Mouse (Mus musculus) hindbrain, embryonic 13.5 days (tissue): Measurements from ENCODE around the gene P2rx2. TPM values are rescaled to one million over a fixed set of nuclear protein-coding genes. Genes with fewer than 3 reads are reported as not detected.

Source experiments
- ATAC-seq: fragments of 200-750 bp; cut with Nextera tagmentation; 2 replicates; pipeline ENCODE4 v1.8.0; 2017; ENCODE audit warnings: moderate TSS enrichment; ENCODE audit not compliant: low FRiP score
- H3K27ac ChIP-seq: fragments of 300-500 bp; sonication (generic); 2 replicates; pipeline ENCODE4 v1.5.1; 2015; ENCODE audit warnings: inconsistent platforms, mild to moderate bottlenecking, moderate library complexity
- H3K27me3 ChIP-seq: fragments of 300-500 bp; sonication (generic); 2 replicates; pipeline ENCODE4 v1.6.1; 2015; ENCODE audit warnings: mild to moderate bottlenecking, inconsistent platforms
- H3K36me3 ChIP-seq: fragments of 300-500 bp; sonication (generic); 2 replicates; pipeline ENCODE4 v1.6.1; 2015; ENCODE audit warnings: mild to moderate bottlenecking, inconsistent platforms
- H3K4me1 ChIP-seq: fragments of 300-500 bp; sonication (generic); replicated peaks from 2 replicates; pipeline ENCODE4 v1.6.1; 2015; ENCODE audit warnings: inconsistent platforms
- H3K4me2 ChIP-seq: fragments of 300-500 bp; sonication (generic); 2 replicates; pipeline ENCODE4 v1.6.1; 2015; ENCODE audit warnings: inconsistent platforms, mild to moderate bottlenecking, moderate library complexity
- H3K4me3 ChIP-seq: fragments of 300-500 bp; sonication (generic); 2 replicates; pipeline ENCODE4 v1.5.1; 2015; ENCODE audit warnings: mild to moderate bottlenecking, inconsistent platforms
- H3K9ac ChIP-seq: fragments of 300-500 bp; sonication (generic); 2 replicates; pipeline ENCODE4 v1.6.1; 2015; ENCODE audit warnings: mild to moderate bottlenecking, inconsistent platforms
- H3K9me3 ChIP-seq: fragments of 300-500 bp; sonication (generic); 2 replicates; pipeline ENCODE4 v1.6.1; 2016; ENCODE audit warnings: inconsistent platforms
- WGBS: fragments of 180-500 bp; shearing (Covaris S2); methylation state at CpG from one replicate; pipeline ENCODE4 v1.1.7; 2015; 5-methylcytosine and 5-hydroxymethylcytosine counted together
- polyA plus RNA-seq: library from polyadenylated mRNA; unstranded; fragments of >200 nt; fragmentation: Nextera tagmentation; extraction: Ambion mirVana; gene quantifications from 2 replicates; pipeline ENCODE4 v1.2.1, GENCODE M21; 2015

Gene P2rx2
- polyA plus RNA-seq, 1 experiment from 2014 or later, result 5.1 TPM

DNA sequence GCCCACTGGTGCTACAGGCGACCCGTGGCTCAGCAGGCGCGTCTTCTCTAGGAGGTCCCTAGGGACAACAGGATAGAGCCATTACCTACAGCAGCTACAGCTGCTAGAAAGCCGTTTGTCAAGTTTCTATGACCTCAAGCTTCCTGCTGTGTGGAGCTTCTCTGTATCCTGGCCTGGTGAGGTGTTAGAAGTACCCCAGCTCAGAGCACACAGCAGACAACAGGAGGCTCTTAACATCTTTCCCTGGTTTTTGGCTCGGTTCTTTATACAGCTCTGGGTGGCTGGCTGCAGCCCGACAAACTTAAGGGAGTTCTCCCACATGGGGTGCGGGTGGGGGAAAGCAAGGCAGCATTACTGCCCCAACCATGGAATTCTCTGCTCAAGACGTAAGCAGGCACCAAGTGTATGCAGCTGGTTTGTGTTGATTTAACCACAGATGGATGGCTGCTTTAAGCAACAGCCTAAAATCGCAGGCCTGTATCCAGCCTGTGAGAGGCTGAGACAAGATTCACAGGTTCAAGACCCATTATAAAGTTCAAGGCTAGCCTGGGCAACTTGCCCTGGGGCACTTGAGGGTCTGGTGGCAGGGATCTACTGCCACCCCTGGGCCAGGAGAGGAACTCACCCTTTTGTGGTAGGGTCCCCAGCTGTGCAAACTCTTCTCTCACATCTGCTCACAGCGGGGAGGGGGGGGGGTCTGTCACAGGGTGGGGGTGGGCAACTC, 21.0 kb upstream of the P2rx2 start:
- peak; percentile 46 for ATAC-seq
- H3K36me3 ChIP-seq, result peaks cover 41% of the 10 kb centered on the region
- H3K9ac ChIP-seq, result peak overlapping the region; percentile 71
- H3K9me3 ChIP-seq, result no peaks in the 10 kb centered on the region
- peaks cover 14% of the 10 kb centered on the region for H3K4me1 ChIP-seq
- H3K27ac ChIP-seq, result no peak overlapping the region
- peak overlapping the region; percentile 74 for H3K4me2 ChIP-seq
- peaks cover 16% of the 10 kb centered on the region for H3K27me3 ChIP-seq
- peak overlapping the region; percentile 44 for H3K4me3 ChIP-seq
- WGBS, result 24% methylated on average over 11 of the region's 11 CpGs

DNA sequence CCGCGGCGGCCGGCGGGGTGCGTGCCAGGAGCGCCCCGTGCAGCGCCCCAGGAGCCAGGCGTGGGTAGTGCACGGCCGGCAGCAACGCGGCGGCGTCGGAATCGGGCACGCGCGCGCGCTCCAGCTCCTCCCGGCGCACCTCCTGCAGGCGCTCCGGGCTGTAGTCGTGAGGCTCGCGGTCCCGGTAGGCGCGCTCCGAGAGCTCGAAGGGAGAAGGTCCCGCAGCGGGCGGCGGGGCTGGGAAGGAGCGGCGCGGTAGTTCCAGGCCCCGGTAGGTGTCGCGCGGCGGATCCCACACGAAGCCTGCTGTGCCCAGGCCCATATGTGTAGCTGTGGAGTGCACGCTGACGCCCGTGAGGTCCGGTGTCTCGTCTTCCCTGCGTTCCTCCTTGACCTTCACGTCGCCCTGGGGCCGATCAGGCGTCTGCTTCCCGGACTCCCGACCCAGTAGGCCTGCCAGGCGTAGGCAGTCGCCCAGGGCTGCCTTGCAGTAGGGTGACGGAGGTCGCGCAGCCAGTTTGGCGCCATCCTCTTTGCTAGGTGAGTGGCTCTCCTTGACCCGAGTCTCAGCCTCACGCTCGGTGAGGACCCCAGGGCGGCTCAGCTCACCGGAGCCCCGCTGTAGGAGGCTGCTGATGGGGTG, 20.3 kb upstream of the P2rx2 start:
- WGBS, result 1% methylated on average over 72 of the region's 72 CpGs
- Histone ChIP-seq H3K36me3 (peaks cover 35% of the 10 kb centered on the region), H3K9ac (peak overlapping the region; percentile 71), H3K4me3 (peak overlapping the region; percentile 44), H3K27ac (peak overlapping the region; percentile 58; the same call in 1 of the 2 replicates), H3K4me1 (peaks cover 14% of the 10 kb centered on the region), H3K27me3 (peaks cover 16% of the 10 kb centered on the region), H3K9me3 (no peaks in the 10 kb centered on the region), H3K4me2 (peak overlapping the region; percentile 74)
- peak; percentile 77 for ATAC-seq

DNA sequence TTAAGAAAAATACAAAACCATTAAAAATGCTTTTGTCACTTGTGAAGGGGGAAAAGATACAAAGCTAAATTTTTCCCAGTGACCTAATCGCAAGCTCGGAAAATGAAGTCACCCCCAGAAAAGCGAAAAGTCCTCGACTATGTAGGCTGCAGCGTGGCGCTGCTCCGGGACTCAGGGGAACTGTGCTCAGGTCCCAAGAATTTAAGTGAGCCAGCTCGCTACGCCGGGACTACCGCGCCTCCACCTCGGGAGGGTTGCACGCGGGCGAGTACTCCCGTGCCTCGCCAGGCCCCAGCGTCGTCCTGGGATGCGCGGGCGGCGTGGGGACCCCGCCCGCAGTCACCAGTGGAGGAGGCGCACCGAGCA, 19.8 kb upstream of the P2rx2 start:
- Histone ChIP-seq H3K27me3 (peaks cover 16% of the 10 kb centered on the region), H3K4me2 (peak overlapping the region; percentile 74), H3K9ac (peak overlapping the region; percentile 71), H3K4me1 (peaks cover 16% of the 10 kb centered on the region), H3K4me3 (peak overlapping the region; percentile 44), H3K36me3 (peaks cover 30% of the 10 kb centered on the region), H3K9me3 (no peaks in the 10 kb centered on the region), H3K27ac (no peak overlapping the region)
- ATAC-seq, result no peak
- WGBS, result 1% methylated on average over 28 of the region's 28 CpGs

DNA sequence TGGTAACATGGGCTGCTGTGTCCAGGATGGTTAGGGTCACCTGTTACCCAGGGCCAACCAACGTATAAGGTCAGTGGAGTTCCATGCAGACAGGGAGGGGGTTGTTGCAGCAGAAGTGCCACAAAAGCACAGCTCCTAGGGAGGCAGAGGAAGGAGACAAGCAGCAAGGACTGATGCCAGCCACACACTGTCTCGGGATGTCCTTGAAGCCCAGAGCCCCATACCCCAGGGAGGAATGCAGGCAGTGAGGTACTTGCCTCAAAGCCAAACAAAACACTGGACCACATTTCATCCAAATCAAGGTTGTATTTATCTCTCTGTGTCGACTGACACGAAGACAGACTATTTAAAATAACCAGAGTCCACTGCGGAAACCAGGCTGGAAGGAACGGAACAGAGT, 18.5 kb upstream of the P2rx2 start:
- H3K27ac ChIP-seq, result no peak overlapping the region
- no peak for ATAC-seq
- 86% methylated on average over 6 of the region's 6 CpGs for WGBS
- H3K9me3 ChIP-seq, result no peaks in the 10 kb centered on the region
- H3K9ac ChIP-seq, result no peak overlapping the region
- H3K4me2 ChIP-seq, result no peak overlapping the region
- H3K4me1 ChIP-seq, result peaks cover 18% of the 10 kb centered on the region
- peaks cover 16% of the 10 kb centered on the region for H3K27me3 ChIP-seq
- no peak overlapping the region for H3K4me3 ChIP-seq
- peaks cover 20% of the 10 kb centered on the region; the same call in 1 of the 2 replicates for H3K36me3 ChIP-seq

DNA sequence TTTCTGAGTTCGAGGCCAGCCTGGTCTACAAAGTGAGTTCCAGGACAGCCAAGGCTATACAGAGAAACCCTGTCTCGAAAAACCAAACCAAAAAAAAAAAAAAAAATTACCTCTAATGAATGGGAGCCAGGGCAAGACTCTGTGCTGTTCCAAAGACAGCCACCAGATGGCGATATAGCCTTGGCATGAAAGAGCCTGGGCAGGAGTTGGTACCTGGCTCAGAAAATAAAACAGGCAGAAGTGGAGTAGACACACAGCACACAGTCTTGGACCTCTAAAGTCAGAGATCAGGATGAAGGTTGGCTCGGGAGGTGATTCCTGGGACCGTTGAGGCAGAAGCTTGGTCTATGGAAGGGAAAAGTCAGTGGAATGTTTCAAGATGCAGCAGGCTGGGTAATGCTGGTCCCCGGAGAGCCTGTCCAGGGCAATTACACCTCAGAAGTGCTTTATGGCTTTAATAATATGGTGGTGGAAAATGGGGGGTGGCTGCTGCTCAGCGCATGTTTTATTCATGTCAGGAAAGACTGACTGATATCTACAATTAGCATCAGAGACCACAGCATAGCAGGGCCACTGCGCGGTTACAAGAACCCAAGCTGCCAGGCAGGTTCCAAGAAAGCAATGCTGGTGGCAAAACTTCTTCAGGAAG, 14.6 kb upstream of the P2rx2 start:
- Histone ChIP-seq H3K4me3 (no peak overlapping the region), H3K9me3 (no peaks in the 10 kb centered on the region), H3K27ac (0 out of 2 replicates have a peak overlapping the region, but pooled peaks have one; percentile 12), H3K36me3 (peaks cover 11% of the 10 kb centered on the region; the same call in 1 of the 2 replicates), H3K4me2 (no peak overlapping the region), H3K4me1 (peaks cover 9% of the 10 kb centered on the region), H3K9ac (no peak overlapping the region), H3K27me3 (peaks cover 29% of the 10 kb centered on the region)
- ATAC-seq, result peak; percentile 55
- 30% methylated on average over 9 of the region's 9 CpGs for WGBS

DNA sequence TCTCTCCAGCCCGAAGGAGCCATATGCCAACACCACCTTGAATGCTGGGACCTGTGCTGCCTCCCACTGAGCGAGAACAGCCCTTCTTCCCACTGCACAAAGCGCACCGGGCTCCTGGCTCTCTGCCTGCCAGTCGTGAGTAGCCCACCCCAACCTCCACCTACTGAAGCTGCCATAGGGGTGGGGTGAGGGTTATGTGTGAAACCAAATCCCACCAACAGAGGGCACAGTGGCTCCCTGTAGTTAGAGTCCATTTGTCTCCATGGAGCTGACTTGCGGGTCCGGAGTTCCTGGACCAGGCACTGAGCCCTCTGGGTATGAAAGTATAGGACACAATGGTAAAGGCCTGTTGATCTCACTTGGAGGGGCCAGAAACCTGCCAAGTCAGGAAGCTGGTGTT, 11.7 kb upstream of the P2rx2 start:
- H3K9me3 ChIP-seq, result no peaks in the 10 kb centered on the region
- no peak overlapping the region for H3K4me3 ChIP-seq
- H3K4me2 ChIP-seq, result no peak overlapping the region
- no peak overlapping the region for H3K27ac ChIP-seq
- H3K36me3 ChIP-seq, result no peaks in the 10 kb centered on the region
- no peak for ATAC-seq
- H3K27me3 ChIP-seq, result peaks cover 19% of the 10 kb centered on the region
- WGBS, result 12% methylated on average over 7 of the region's 7 CpGs
- peaks cover 9% of the 10 kb centered on the region for H3K4me1 ChIP-seq
- no peak overlapping the region for H3K9ac ChIP-seq

DNA sequence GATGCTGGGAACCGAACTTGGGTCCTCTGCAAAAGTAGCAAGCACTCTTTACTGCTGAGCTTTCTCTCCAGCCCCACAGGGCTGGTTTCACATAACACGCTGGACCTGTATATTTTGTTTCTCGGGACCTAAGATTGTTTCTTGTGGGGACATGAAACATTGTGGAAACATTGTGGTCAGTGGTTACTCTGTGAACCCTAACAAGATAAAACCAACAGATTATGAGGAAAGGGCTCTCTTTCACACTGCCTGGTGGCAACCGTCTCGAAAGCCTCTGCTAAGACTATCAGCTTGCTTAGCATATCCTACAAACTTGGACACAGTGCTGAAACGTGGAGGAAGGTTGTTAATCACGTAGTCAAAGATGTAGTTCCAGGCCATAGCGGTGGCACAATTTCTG, 4.0 kb upstream of the P2rx2 start:
- H3K4me3 ChIP-seq, result no peak overlapping the region
- peaks cover 16% of the 10 kb centered on the region for H3K4me1 ChIP-seq
- H3K9ac ChIP-seq, result no peak overlapping the region
- H3K9me3 ChIP-seq, result no peaks in the 10 kb centered on the region
- H3K27ac ChIP-seq, result no peak overlapping the region
- ATAC-seq, result no peak
- H3K36me3 ChIP-seq, result no peaks in the 10 kb centered on the region
- peaks cover 32% of the 10 kb centered on the region for H3K27me3 ChIP-seq
- 88% methylated on average over 8 of the region's 8 CpGs for WGBS
- H3K4me2 ChIP-seq, result no peak overlapping the region

DNA sequence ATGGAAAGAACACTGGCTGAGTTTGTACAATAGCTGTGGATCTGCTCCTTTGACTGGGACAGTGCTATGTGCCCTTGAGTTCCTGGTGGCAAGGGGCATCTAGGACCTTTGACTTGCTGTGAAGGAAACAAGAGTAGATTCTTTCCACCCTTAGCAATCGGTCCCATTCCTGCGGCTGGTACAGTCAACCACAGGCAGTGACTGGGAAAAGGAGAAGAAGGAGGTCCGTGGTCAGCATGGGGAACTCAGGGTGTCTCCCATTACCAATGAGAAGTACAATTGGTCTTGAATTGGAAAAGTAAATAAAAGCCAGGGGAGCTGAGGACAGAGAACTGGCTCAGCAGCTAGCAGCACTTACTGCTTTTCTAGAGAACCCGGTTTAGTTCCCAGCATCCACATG, 2.5 kb upstream of the P2rx2 start:
- H3K9me3 ChIP-seq, result no peaks in the 10 kb centered on the region
- H3K4me3 ChIP-seq, result no peak overlapping the region
- ATAC-seq, result no peak
- H3K27ac ChIP-seq, result no peak overlapping the region
- H3K27me3 ChIP-seq, result peaks cover 44% of the 10 kb centered on the region
- 88% methylated on average over 4 of the region's 4 CpGs for WGBS
- no peak overlapping the region for H3K9ac ChIP-seq
- H3K4me1 ChIP-seq, result peaks cover 16% of the 10 kb centered on the region
- H3K36me3 ChIP-seq, result no peaks in the 10 kb centered on the region
- H3K4me2 ChIP-seq, result no peak overlapping the region

DNA sequence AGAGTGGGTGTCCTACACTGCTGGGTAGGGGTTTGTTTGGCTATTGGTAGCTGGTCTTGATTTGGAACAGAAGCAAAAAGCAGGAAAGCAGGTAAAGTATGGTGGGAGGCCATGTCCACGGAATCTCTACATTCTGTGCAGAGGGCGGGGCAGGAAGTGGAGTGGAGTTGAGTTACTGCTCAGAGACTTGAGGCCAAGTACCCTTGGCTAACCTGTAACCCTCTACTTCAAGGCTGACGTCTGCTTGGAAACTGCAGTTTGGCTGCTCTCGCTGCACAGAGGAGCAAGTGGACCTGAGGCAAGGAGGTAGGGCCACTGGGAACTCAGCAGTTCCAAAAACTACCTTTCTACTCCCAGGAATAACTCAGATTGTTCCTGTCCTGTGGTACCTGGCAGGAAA, 1.5 kb upstream of the P2rx2 start, which contains the start of gene Lrcol1:
Gene Lrcol1, plus strand, starts transcription at position 207 of the 400 bp plus-strand sequence.
- ATAC-seq, result no peak
- Histone ChIP-seq H3K4me3 (no peak within 1 kb of the TSS), H3K4me2 (no peak within 1 kb of the TSS), H3K9me3 (no peaks in the 10 kb centered on the region), H3K27me3 (peaks cover 44% of the 10 kb centered on the region), H3K27ac (no peak within 1 kb of the TSS), H3K36me3 (no peaks in the 10 kb centered on the region), H3K4me1 (peaks cover 16% of the 10 kb centered on the region), H3K9ac (no peak within 1 kb of the TSS)
- WGBS, result 91% methylated on average over 4 of the region's 4 CpGs

DNA sequence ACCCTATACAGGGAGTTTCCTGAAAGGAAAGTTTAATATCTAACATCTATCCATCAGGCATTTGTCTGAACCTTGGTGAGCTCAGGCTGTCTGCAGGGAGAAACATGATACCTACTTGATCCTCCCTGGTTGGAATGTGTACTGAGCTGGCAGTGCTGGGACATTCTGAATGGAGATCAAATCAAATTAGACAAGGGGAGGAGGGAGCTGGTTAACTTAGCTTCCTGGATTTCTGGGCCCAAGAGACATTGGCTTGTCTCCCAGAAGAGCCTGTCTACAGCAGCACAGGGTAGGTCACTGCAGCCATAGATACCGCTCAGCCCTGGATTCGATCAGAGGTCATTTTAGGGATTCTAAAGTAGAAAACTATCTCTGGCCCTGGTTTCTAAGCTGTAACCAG, 4.2 kb downstream of the P2rx2 start:
- WGBS, result 89% methylated on average over 2 of the region's 2 CpGs
- no peak overlapping the region for H3K4me2 ChIP-seq
- H3K27me3 ChIP-seq, result peaks cover 30% of the 10 kb centered on the region
- peaks cover 16% of the 10 kb centered on the region for H3K4me1 ChIP-seq
- H3K4me3 ChIP-seq, result no peak overlapping the region
- no peak overlapping the region for H3K27ac ChIP-seq
- H3K36me3 ChIP-seq, result peaks cover 23% of the 10 kb centered on the region
- no peak for ATAC-seq
- no peak overlapping the region for H3K9ac ChIP-seq
- H3K9me3 ChIP-seq, result no peaks in the 10 kb centered on the region

DNA sequence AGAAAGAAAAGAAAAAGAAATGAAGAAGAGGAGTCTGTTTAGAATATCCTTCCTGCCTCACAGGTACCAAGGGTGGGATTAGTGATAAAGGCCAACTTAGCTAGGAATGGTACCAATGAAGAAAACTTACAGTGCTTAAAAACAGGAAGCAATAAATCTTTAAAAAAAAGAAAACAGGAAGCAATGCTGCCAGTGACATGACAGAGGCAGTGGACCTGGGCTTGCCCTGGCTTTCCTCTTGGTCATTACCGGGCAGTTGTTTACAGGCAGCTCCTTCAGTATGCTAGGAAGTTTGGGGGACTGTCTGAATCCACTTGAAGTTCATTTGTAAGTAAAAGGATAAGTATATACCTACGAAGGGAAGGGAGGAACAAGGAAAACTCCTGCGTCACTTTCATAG, 12.5 kb downstream of the P2rx2 start:
- no peak for ATAC-seq
- H3K4me1 ChIP-seq, result no peaks in the 10 kb centered on the region
- H3K9me3 ChIP-seq, result no peaks in the 10 kb centered on the region
- H3K9ac ChIP-seq, result no peak overlapping the region
- H3K36me3 ChIP-seq, result peaks cover 47% of the 10 kb centered on the region
- no peak overlapping the region for H3K27ac ChIP-seq
- no peak overlapping the region for H3K4me2 ChIP-seq
- H3K27me3 ChIP-seq, result no peaks in the 10 kb centered on the region
- WGBS, result 89% methylated on average over 3 of the region's 3 CpGs
- no peak overlapping the region for H3K4me3 ChIP-seq

DNA sequence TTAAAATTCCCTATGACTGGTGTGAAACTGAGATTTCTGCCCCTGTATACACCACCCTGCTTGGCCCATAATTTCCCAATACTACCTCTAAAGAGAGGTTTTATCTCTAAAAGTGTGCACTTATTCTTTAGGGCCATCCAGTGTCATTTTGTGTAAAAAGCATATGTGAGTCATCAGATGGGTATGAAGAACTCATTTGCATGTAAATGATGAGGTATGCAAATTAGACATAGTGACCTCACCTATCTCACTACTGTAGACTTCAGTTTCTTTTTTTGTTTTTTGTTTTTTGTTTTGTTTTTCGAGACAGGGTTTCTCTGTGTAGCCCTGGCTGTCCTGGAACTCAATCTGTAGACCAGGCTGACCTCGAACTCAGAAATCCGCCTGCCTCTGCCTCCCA, 29.9 kb downstream of the P2rx2 start:
- no peaks in the 10 kb centered on the region for H3K4me1 ChIP-seq
- H3K9ac ChIP-seq, result no peak overlapping the region
- H3K4me3 ChIP-seq, result no peak overlapping the region
- no peaks in the 10 kb centered on the region for H3K27me3 ChIP-seq
- H3K36me3 ChIP-seq, result peaks cover 32% of the 10 kb centered on the region
- 94% methylated on average over 3 of the region's 3 CpGs for WGBS
- H3K9me3 ChIP-seq, result no peaks in the 10 kb centered on the region
- no peak for ATAC-seq
- H3K27ac ChIP-seq, result no peak overlapping the region
- H3K4me2 ChIP-seq, result no peak overlapping the region
